Mouse (Mus musculus): ENCODE measurements at regions not wholly inside any gene's neighbourhood (a gene's known extent, or its start where the extent isn't known, plus 50 kb on each side); places are given as distances from the start of the nearest gene placed in this dataset.

GRCm38 (mm10) chr3:149819081-149819480, 828.7 kb upstream of the Adgrl2 start:
- no peak for DNase-seq (ENCODE audit: low spot score in 2 of 2)

- DNase-seq (ENCODE audit: low spot score in 2 of 2): no peak
Observed at GRCm38 (mm10) chr3:149811036-149811435, 820.7 kb upstream of the Adgrl2 start.

GRCm38 (mm10) chr3:149805345-149805744, 815.0 kb upstream of the Adgrl2 start:
- DNase-seq (ENCODE audit: low spot score in 2 of 2): no peak

- DNase-seq (ENCODE audit: low spot score in 2 of 2): no peak
Observed at GRCm38 (mm10) chr3:149796123-149796522, 805.8 kb upstream of the Adgrl2 start.

GRCm38 (mm10) chr3:149791593-149791992, 801.2 kb upstream of the Adgrl2 start:
- no peak for DNase-seq (ENCODE audit: low spot score in 2 of 2)

GRCm38 (mm10) chr3:149786096-149786495, 795.7 kb upstream of the Adgrl2 start:
- DNase-seq (ENCODE audit: low spot score in 2 of 2): no peak

GRCm38 (mm10) chr3:149783903-149784608, 793.7 kb upstream of the Adgrl2 start:
- DNase-seq (ENCODE audit: low spot score in 2 of 2): no peak

GRCm38 (mm10) chr3:149767847-149768421, 777.6 kb upstream of the Adgrl2 start:
- no peak for DNase-seq (ENCODE audit: low spot score in 2 of 2)

- DNase-seq (ENCODE audit: low spot score in 2 of 2): no peak
Observed at GRCm38 (mm10) chr3:149761245-149761644, 770.9 kb upstream of the Adgrl2 start.

GRCm38 (mm10) chr3:149757910-149758592, 767.7 kb upstream of the Adgrl2 start:
- no peak for DNase-seq (ENCODE audit: low spot score in 2 of 2)

- no peak for DNase-seq (ENCODE audit: low spot score in 2 of 2)
Observed at GRCm38 (mm10) chr3:149736069-149736468, 745.7 kb upstream of the Adgrl2 start.

GRCm38 (mm10) chr3:149726212-149726611, 735.9 kb upstream of the Adgrl2 start:
- no peak for DNase-seq (ENCODE audit: low spot score in 2 of 2)

- no peak for DNase-seq (ENCODE audit: low spot score in 2 of 2)
Observed at GRCm38 (mm10) chr3:149724879-149725278, 734.5 kb upstream of the Adgrl2 start.

GRCm38 (mm10) chr3:149721832-149722231, 731.5 kb upstream of the Adgrl2 start:
- no peak for DNase-seq (ENCODE audit: low spot score in 2 of 2)

GRCm38 (mm10) chr3:149720306-149720705, 730.0 kb upstream of the Adgrl2 start:
- DNase-seq (ENCODE audit: low spot score in 2 of 2): no peak

- peak in 1 of 2 experiments; percentile 8 for DNase-seq (ENCODE audit: low spot score in 2 of 2)
Observed at GRCm38 (mm10) chr3:149705724-149706123, 715.4 kb upstream of the Adgrl2 start.

GRCm38 (mm10) chr3:149705322-149705721, 715.0 kb upstream of the Adgrl2 start:
- DNase-seq (ENCODE audit: low spot score in 2 of 2): no peak

GRCm38 (mm10) chr3:149704478-149704877, 714.1 kb upstream of the Adgrl2 start:
- no peak for DNase-seq (ENCODE audit: low spot score in 2 of 2)

- DNase-seq (ENCODE audit: low spot score in 2 of 2): no peak
Observed at GRCm38 (mm10) chr3:149683561-149683960, 693.2 kb upstream of the Adgrl2 start.

GRCm38 (mm10) chr3:149682246-149682645, 691.9 kb upstream of the Adgrl2 start:
- no peak for DNase-seq (ENCODE audit: low spot score in 2 of 2)

- DNase-seq (ENCODE audit: low spot score in 2 of 2): no peak
Observed at GRCm38 (mm10) chr3:149673926-149674325, 683.6 kb upstream of the Adgrl2 start.

- DNase-seq (ENCODE audit: low spot score in 2 of 2): no peak
Observed at GRCm38 (mm10) chr3:149664624-149665023, 674.3 kb upstream of the Adgrl2 start.
